Mouse (Mus musculus) cerebellum, adult 8-10 months (tissue): ENCODE results near the gene Rasgrf1.

ENCODE experiments used
- DNase-seq: peaks from one replicate; pipeline ENCODE4 v3.0.0; 2022

The Rasgrf1 gene

DNA sequence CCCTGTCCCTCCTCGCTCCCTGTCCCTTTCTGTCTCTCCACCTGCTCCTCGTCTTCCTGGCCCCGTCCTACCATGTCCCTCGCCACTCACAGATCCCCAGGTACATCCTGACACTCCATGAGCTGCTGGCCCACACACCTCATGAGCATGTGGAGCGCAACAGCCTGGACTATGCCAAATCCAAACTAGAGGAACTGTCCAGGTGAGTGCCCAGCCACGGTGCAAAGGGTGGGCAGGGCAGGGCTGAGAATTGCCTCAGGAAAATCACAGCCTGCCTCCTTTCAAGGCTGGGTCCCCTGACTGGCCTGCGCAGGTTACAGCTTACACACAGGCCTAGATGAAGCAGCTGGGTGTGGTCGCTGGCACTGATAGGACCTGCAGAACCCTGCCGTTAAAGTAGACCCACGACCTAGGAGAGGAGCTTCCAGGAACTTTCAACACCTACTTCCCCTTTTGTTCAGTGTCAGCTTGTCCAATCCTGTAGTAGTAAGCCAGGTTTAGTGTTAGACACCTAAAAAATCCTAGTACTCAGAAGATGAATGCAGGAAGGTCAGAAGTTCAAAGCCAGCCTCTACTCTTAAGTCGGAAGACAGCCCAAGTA lies 61.3 kb downstream of the Rasgrf1 start:
- no peak for DNase-seq

DNA sequence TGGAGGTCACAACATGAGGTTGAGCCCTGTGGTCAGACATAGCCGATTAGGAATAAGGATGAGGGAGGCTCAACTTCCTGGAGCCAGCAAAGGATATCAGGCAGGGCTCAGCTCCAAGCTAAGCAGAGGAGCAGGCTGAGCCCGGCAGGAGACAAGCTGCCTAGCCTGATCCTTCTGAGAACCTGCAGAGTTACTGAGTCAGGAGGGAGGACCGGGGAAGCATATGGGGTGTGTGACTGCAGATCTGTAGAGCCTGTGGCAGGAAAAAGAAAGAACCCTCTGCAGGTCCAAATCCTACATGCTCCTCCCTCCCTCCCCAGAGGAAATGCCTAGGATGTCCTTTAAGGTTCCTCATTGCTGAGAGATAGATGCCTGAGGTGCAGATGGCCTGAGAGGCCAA lies 62.6 kb downstream of the Rasgrf1 start:
- DNase-seq: peak; percentile 22

DNA sequence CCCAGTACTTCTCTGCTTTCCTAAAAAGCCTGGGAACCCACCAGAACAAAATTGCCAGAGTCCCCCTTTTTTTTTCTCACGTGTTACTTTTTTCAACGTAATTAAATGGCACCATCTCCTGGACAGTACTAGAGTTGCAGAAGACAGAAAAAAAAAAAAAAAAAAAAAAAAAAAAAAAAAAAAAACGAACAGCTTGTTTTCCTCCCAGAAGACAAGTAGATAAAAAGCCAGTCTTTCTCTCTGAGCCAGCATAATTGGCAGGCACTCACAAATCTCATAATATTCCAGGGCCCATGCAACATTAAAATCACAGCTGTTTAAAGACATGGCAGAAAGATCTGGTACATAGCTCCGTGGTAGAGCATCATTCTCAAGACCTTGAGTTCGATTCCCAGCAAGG lies 64.1 kb downstream of the Rasgrf1 start:
- DNase-seq: peak; percentile 26

DNA sequence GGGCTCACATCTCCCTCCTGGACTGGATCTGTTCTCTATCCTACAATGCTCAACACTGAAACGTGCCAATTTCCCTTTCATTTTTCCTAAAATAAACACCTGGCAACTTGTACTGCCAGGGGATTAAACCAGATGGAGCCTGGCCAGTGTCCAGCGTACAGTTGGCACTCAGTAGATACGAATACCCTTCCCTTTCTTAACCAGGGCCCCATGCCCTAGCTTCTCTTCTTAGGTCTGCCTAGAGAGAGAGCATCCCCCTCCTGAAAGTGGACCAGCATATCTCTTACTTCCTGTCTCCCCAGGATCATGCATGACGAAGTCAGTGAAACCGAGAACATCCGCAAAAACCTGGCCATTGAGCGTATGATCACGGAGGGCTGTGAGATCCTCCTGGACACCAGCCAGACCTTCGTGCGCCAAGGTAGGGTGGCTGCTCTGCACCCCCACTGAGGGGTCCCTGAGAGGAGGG lies 64.8 kb downstream of the Rasgrf1 start:
- peak; percentile 54 for DNase-seq

DNA sequence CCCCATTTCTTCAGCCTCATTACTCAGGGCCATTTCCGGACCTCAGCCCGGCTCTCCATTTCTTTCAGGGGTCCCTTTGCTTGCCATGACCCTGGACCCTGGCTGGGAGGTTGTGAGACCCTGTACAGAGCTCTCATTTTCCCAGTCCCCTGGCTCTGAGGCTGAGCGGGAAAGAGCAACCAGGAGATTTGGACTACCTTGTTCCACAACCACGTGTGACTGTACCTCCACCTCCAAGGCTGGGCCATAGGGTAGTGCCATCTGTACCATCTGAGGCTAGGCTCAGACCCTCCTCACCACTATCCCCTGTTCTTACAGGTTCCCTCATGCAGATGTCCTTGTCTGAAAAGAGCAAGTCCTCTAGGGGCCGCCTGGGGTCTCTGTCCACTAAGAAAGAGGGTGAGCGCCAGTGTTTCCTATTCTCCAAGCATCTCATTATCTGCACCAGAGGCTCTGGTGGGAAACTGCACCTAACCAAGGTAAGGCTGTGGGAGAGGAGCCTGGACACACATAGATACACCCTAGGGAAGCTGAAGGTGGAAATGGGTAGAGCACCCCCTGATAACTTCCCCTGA lies 66.7 kb downstream of the Rasgrf1 start:
- no peak for DNase-seq

DNA sequence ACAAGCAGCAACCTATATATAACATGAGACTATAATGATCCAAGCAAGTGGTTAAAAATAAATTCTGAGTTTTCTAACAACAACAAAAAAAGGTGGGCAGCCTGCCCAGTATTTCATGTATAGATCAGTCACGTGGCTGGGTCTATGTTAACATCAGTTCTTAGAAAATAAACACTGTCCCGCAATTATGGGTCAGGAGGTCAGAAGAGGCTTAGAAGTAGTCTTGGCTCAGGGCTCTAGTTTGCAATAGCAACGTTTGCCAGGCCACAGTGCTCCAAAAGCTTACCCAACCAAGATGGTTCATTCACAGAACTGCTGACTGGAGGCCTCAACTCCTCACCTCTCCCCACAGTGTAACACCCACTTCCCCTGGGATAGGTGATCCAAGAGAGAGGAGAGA lies 69.5 kb downstream of the Rasgrf1 start:
- no peak for DNase-seq

DNA sequence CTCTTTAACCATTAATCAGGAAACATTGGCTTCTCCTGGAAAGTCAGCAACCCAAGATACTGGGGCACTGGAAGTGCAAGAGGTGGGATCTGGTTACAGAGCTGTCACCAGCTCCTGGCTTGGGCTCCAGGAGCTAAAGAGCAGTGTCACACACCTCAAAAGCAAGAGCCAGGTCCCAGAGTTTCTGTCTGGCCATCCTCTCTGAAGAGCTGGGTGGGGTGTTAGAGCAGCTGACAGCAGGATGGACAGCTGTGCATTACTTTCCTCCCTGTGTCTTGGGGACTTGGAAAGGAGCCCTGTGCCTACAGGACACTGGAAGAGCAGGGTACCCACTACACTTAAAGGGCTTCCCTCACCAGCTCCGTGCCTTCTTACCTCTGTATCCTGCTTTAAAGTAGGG lies 72.5 kb downstream of the Rasgrf1 start:
- no peak for DNase-seq

DNA sequence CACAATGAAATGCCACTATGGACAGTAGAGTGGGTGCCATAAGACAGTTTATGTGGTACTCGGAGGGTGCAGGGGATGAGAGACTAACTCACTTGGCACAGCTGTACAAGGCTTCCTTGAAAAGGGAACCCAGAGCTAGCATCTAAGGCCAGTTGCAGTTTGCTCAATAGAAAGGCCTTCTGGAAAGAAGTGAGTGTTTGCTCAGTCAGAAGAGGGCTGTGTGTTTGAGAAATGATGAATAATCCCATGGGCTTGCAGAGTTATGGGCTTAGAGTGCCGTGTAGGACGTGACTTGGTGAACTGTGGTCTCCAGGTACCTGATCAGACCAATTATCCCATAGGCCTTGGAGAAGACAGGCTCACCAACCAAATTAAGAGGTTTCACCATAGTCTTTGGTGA lies 78.3 kb downstream of the Rasgrf1 start:
- DNase-seq: no peak

DNA sequence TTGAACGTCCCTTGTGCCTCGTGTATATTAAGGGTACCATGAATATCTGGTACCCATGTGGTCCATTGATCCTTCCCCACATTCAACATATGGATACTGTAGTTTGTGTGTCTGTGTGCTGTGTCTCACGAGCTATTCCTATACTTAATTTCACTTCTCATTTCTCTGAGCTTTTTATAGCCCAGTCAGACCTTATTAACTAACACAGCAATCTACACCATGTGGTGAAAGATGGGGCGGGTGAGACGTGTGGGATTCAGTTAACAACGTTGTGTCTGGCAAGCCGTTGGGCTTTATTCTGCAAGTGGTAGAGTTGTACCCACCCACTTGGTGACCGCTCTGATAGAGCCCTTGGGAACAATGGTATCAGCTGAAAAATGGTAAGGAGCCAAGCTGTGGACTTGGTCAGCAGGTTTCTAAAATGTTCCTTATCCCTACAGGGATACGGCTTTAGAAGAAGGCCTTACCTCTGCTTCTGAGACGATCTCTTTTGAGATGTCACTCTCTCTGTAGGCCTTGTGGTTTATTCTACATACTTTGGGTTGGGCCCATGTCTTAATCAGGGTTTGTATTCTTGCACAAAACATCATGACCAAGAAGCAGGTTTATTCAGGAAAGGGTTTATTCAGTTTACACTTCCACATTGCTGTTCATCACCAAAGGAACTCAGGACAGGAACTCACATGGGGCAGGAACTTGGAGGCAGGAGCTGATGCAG lies 79.3 kb downstream of the Rasgrf1 start:
- no peak for DNase-seq

DNA sequence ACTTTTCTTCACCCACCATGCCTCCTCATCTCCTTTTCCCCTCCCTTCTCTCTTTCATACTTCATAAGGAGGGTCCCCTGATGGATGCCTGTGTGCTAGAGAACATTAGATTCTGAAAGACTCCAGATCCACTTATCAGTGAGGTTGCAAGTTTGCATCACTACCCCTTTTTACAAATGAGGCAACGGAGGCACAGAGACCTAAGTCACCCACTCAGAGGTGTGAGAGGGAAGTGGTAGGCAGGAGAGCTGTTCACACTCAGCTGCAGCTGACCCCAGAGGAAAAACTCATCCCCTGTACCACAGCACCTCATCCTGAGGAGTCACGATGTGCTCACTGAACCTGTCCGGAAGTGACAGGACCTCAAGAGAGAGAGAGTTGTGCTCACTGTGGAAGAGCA lies 96.7 kb downstream of the Rasgrf1 start:
- no peak for DNase-seq

DNA sequence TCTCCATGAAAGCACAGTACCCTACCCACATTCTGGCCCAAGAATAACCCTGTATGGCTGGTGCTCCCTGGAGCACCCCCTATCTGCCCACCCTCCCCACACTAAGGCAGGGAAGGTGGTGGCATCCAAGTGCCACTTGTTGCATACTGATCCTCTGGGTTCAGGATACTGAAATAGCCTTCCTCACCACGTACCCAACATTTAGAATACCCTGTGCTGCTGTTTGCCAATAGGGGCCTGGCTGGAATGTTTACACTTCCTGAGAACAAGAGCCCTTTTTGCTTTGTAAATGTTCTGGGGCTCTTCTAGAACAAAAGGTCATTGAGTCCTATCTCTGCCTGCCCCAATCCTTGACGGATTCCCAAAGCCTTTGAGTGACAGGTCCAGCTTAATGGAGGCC lies 97.4 kb downstream of the Rasgrf1 start:
- no peak for DNase-seq

DNA sequence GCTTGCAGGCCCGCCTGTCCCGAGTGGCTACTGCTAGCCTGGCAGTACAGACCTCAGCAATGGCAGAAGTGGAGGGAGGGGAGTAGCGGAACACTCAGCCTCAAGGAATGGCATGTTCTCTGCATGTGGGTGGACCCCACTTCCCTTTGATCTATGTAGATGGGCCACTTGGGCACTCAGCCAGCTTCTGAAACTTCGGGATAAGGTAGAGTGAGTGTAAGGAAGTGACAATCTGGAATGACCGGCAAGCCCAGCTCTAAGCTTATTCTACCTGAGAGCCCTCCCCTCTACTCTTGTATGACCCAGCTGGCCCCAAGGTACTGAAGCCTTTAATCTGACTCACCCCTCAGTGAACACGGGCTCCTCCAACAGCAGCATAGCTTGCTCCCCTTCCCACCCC lies 98.4 kb downstream of the Rasgrf1 start:
- no peak for DNase-seq

DNA sequence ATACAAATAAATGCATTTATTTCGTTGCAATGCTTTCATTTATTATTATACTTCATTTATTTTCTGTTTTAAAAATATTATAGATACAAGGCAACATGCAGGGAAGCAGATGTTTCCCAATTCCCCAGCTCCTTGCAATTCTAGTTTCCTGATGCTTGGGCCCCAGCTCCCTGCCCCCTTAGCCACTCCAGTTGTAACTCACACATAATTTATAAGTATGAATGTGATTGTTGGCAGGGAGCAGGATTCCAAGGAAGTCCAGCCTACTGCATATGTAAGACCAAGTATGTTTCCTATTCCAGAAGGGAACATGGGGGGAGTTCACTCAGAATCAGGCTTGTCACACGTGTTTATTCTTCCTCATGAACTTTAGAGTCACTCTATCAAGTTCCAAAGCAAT lies 102.1 kb downstream of the Rasgrf1 start:
- DNase-seq: no peak

DNA sequence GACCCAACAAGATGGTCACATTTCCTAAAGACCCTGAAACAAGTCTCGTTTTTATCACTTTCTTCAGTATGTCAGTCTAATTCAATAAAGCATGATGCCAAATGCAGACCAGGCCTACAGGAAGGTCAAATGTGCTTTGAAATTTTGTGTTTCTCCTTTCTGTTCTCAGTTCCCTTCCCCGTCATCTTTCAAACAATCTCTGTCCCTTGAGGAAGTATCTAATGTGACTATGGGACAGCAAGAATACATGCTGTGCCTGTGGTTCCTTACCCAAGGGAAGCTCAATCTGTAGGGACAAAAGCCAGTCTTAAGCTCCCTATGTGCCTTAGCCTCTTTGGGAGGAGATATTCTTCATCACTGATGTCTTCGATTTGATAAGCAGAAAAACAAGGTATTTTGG lies 104.9 kb downstream of the Rasgrf1 start:
- no peak for DNase-seq

DNA sequence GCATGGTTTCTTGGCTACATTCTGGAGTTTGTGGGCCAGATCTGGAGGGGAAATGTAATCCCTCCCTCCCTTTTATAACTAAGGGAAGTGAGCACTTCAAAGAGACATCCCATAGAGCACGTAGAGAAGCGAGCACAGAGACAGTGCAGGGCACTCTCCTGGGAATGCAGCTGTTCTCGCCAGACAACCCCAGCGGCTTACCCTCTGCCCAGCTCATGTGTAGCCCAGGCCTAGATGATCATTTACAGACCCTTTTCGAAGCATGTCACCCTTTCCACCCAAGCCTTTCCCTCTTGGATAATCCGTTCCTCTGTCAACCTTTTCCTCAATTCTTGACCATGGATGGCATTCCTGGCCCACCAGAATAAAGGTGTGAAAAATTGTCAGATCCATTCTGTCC lies 106.5 kb downstream of the Rasgrf1 start:
- DNase-seq: no peak

DNA sequence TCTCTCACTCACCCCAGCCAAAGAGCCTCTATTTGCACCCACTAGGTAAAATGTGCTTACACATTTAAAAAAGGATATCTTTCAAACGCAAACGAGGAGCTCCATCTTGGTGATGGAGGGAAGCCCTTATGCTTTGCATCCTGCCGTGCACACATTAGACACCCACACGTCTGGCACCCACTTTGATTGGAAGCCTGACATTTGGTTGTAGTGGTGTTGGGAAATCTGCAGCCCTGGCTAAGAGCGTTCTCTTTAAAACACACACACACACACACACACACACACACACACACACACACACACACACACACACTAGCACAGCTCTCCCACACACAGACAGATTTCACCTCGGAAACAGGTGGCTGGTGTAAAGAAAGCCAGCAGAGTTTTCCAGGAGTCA lies 111.2 kb downstream of the Rasgrf1 start:
- no peak for DNase-seq

DNA sequence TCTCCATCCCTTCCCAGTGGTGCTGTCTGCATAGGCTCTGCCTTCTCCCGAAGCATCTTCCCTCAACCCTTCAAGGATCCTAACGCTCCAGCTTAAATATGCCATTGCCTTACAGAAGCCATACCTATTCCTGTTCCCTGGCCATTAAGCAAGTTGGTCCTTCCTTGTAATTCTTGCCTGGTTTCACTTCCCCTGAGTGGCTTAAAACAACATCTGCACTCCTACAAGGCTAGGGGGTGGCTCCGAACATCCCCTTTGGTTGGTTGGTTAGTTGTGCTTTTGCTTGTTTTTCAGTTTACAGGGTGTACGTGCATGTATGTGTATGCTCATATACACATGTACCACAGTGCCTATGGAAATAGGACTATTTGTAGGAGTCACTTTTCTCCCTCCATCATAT lies 111.7 kb downstream of the Rasgrf1 start:
- DNase-seq: no peak

DNA sequence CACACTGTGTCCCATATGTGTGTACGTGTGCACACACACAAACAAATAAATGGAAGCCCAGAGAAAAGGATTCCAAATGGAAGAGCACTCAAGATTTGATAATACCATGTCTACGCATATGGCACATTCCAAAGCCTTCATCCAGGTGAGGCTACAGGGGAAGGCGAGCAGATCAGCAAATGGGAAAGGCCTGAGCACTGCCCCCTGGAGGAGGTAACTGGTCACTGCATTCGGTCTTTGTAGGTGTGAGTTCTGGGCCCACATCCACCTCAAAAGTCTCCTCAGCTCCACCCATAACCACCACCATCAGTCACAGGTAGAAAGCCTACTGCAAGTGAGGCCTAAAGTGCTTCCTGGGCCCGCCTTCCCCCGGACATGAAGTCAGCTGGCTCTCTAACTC lies 118.0 kb downstream of the Rasgrf1 start:
- no peak for DNase-seq

DNA sequence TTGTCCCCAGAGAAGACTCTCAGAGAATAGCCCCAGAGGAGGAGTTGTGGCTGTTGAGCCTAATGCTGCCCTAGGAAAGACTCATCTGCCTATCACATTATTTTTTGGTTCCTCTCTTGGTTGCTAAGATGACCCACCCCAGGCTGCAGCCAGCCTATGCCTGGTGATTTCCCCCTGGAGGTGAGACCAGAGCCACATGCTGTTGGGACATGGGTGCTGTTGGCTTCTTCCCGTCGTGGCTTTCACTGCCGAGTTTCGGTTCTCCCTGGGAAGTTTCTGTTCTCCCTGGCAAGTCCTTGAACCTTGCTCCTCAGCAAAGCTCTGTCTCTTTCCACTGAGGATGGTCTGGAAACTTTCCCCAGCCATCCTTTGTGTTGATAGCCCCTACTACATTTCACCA lies 124.2 kb downstream of the Rasgrf1 start:
- no peak for DNase-seq

DNA sequence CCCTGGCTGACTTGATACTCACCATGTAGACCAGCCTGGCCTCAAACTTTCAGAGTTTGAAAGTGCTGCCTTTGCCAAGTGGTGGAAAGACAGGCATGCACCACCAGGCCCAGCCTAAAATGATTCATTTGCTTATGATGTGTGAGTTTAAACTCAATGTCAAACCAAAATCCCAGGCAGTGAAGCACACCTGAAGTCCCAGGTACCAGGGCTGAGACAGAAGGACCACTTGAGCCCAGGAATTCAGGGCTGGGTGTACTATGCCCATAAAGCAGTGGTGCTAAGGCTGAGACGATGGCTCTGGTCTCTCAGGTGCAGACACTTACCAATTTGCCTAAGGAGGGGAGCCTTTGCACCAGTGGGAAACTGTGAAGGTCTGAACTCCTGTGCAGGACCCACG lies 125.5 kb downstream of the Rasgrf1 start:
- DNase-seq: no peak

DNA sequence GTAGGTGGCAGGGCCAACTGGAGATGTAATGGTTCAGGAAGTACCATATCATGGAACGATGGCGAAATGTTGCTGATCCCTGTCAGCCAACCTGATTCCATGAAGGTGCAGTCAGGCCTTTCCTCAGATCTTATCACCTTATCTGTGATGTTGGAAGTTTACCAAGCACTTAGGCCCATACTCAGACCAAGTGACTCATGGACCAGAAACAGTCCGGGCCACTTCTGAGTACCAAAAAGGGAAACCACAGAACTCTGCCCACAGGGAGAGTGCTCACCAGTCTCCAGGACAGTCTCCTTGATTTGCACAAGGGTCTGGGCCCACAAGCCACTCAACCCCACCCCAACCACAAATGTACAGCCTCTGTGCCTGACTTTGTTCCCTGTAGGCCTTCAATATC lies 126.1 kb downstream of the Rasgrf1 start:
- DNase-seq: no peak

DNA sequence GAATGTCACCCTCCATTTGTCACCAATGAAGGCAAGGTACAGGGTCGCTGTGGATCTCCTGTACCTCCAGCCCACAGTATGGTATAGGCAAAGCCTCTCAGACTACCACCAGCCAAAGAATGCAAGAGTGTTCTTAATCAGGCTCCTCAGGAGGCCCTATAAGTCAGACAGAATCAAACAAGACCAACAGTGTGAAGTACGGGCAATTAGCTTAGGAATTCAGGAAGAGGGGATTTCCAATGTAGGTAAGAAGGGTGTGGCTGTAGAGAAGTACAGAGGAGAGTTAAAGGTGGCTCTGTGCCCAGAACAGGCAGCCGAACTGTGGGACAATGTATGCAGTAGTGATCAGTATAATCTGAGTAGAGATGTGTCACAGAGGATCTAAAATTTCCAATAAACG lies 126.6 kb downstream of the Rasgrf1 start:
- no peak for DNase-seq

DNA sequence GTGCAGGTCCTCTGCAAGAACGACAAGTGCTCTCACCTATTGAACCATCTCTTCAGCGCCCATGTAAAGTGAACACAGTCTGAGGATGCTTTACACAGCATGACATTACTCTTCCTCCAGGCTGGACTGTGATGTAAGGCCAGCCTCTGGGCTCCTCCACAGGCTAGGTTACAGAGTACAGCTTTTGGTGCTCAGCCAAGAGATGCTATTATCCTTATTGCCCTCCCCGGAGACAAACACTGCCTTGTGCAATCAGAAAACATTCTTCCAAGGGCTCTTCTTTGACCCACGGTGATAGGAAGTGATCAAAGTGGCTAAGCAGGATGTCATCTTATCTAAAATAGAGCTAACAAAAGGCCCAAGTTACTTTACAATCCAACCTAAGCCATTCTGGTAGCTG lies 128.8 kb downstream of the Rasgrf1 start:
- no peak for DNase-seq

DNA sequence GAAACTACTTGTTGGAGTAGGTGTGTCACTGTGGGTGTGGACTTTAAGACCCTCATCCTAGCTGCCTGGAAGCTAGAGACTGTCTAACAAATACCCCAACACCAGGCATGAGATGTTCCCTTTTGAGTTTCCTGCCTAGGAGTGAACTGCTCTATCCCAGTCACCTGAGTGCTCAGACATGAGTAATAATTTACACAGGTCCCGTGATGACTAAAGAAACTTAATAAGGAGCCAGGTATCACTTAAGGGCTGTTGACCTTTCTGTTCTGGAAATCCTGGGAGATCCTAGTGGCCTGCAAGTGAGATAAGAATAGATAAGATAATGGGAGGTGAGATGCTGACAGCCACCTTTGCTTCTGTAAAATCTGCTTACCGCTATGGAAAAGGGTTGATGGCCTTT lies 131.2 kb downstream of the Rasgrf1 start:
- no peak for DNase-seq

DNA sequence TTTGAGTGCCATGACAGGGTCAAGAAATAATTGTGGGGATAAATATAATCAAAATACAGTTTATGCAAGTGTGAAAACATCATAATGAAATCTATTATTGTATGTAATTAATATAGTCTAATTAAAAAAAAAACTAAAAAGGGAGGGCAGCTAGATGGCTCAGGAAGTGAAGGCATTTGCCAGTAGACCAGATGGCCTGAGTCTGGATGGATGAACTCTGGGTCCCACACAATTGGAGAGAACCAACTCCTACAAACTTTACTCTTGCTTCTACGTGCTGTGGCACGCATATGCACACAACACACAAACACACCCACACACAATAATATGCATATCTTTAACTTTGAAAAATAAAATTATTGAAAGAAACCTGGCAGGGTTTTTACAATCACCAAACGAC lies 131.8 kb downstream of the Rasgrf1 start:
- no peak for DNase-seq
